In genomic region chr2:7088536-7088935, GRCm38 (mm10) we compare ENCODE assay signal across 10 mouse cellular contexts.
DNase-seq lines count a peak whose midpoint lies in the region; ATAC-seq lines count a peak whose summit lies in the region.
"Had no signal": no experiment of that assay in that cellular context is flagged by ENCODE, and none has a peak within 500 bp of the region (broad histone marks: within the 10 kb centered on the region; RNA-seq: fewer than 3 reads in every experiment).

No protein-coding gene starts in this region.

- WGBS in limb, embryonic 13.5 days, result 35% methylated on average over 4 of the region's 4 CpGs
- WGBS in limb, embryonic 10.5 days, result 39% methylated on average over 4 of the region's 4 CpGs
- WGBS in forebrain, embryonic 10.5 days, result 23% methylated on average over 4 of the region's 4 CpGs
- WGBS in hindbrain, embryonic 12.5 days, result 23% methylated on average over 4 of the region's 4 CpGs
- WGBS in neural tube, embryonic 13.5 days, result 24% methylated on average over 4 of the region's 4 CpGs

- H3K4me3 ChIP-seq in limb, embryonic 13.5 days, result no peak overlapping the region
- H3K4me3 ChIP-seq in limb, embryonic 10.5 days, result no peak overlapping the region
- no peak overlapping the region for H3K4me3 ChIP-seq in forebrain, embryonic 10.5 days
- H3K4me3 ChIP-seq in hindbrain, embryonic 12.5 days, result no peak overlapping the region
- H3K4me3 ChIP-seq in neural tube, embryonic 13.5 days, result no peak overlapping the region

- ATAC-seq in limb, embryonic 13.5 days (ENCODE audit: low FRiP score, low read depth), result no peak
- ATAC-seq in hindbrain, embryonic 12.5 days (ENCODE audit: low FRiP score), result no peak
- ATAC-seq in neural tube, embryonic 13.5 days (ENCODE audit: low read depth), result no peak

- no peak overlapping the region for H3K9ac ChIP-seq in limb, embryonic 13.5 days
- H3K9ac ChIP-seq in hindbrain, embryonic 12.5 days, result no peak overlapping the region
- H3K9ac ChIP-seq in neural tube, embryonic 13.5 days, result no peak overlapping the region

- peaks cover 16% of the 10 kb centered on the region for H3K4me1 ChIP-seq in limb, embryonic 13.5 days
- peaks cover 8% of the 10 kb centered on the region; the same call in 1 of the 2 replicates for H3K4me1 ChIP-seq in limb, embryonic 10.5 days
- peaks cover 23% of the 10 kb centered on the region for H3K4me1 ChIP-seq in forebrain, embryonic 10.5 days
- peaks cover 8% of the 10 kb centered on the region for H3K4me1 ChIP-seq in hindbrain, embryonic 12.5 days
- H3K4me1 ChIP-seq in neural tube, embryonic 13.5 days (replicated peaks), result peaks cover 10% of the 10 kb centered on the region

- H3K27me3 ChIP-seq in limb, embryonic 13.5 days, result no peaks in the 10 kb centered on the region
- no peaks in the 10 kb centered on the region for H3K27me3 ChIP-seq in limb, embryonic 10.5 days (ENCODE audit: low read depth, poor library complexity, severe bottlenecking)
- no peaks in the 10 kb centered on the region for H3K27me3 ChIP-seq in forebrain, embryonic 10.5 days (ENCODE audit: poor library complexity, severe bottlenecking)
- H3K27me3 ChIP-seq in hindbrain, embryonic 12.5 days, result no peaks in the 10 kb centered on the region
- no peaks in the 10 kb centered on the region for H3K27me3 ChIP-seq in neural tube, embryonic 13.5 days

- H3K4me2 ChIP-seq in limb, embryonic 13.5 days (replicated peaks), result no peak overlapping the region
- H3K4me2 ChIP-seq in hindbrain, embryonic 12.5 days (replicated peaks), result no peak overlapping the region
- no peak overlapping the region for H3K4me2 ChIP-seq in neural tube, embryonic 13.5 days

- peak overlapping the region; percentile 58; the same call in 1 of the 2 replicates for H3K27ac ChIP-seq in limb, embryonic 13.5 days
- H3K27ac ChIP-seq in limb, embryonic 10.5 days, result no peak overlapping the region
- peak overlapping the region; percentile 81; the same call in 1 of the 2 replicates for H3K27ac ChIP-seq in forebrain, embryonic 10.5 days
- peak overlapping the region; percentile 48; the same call in 1 of the 2 replicates for H3K27ac ChIP-seq in hindbrain, embryonic 12.5 days
- peak overlapping the region; percentile 57; the same call in 1 of the 2 replicates for H3K27ac ChIP-seq in neural tube, embryonic 13.5 days (replicated peaks)

- no peaks in the 10 kb centered on the region for H3K36me3 ChIP-seq in limb, embryonic 13.5 days
- no peaks in the 10 kb centered on the region for H3K36me3 ChIP-seq in limb, embryonic 10.5 days
- H3K36me3 ChIP-seq in forebrain, embryonic 10.5 days (replicated peaks), result no peaks in the 10 kb centered on the region
- H3K36me3 ChIP-seq in hindbrain, embryonic 12.5 days, result no peaks in the 10 kb centered on the region
- H3K36me3 ChIP-seq in neural tube, embryonic 13.5 days, result no peaks in the 10 kb centered on the region

- H3K9me3 ChIP-seq in limb, embryonic 13.5 days, result no peaks in the 10 kb centered on the region
- no peaks in the 10 kb centered on the region for H3K9me3 ChIP-seq in limb, embryonic 10.5 days (replicated peaks)
- H3K9me3 ChIP-seq in forebrain, embryonic 10.5 days, result no peaks in the 10 kb centered on the region
- no peaks in the 10 kb centered on the region for H3K9me3 ChIP-seq in hindbrain, embryonic 12.5 days (replicated peaks)
- no peaks in the 10 kb centered on the region for H3K9me3 ChIP-seq in neural tube, embryonic 13.5 days

- no peak for DNase-seq in limb, embryonic 10.5 days (ENCODE audit: low spot score)
- no peak for DNase-seq in forebrain, embryonic 10.5 days (ENCODE audit: extremely low spot score, low spot score)
- DNase-seq in gastrocnemius, postnatal 14 days, result no peak
- DNase-seq in layer of hippocampus, adult 18-20 months (ENCODE audit: low spot score in 2 of 2), result no peak
- DNase-seq in urinary bladder, postnatal 10 days (ENCODE audit: low spot score), result no peak
- DNase-seq: cerebellum, adult 8-10 months; kidney, adult 18-20 months had no signal

- intact Hi-C loops in gastrocnemius, postnatal 14 days (cut with DNase I; ENCODE audit: low total_unique reads), result no loop called here
